Mouse (Mus musculus) heart, embryonic 16.5 days (tissue): ENCODE data around the gene Banf2. TPM values are rescaled to one million over a fixed set of nuclear protein-coding genes. Genes with fewer than 3 reads are reported as not detected.

Experiments
- ATAC-seq: fragments of 200-750 bp; cut with Nextera tagmentation; replicated peaks from 2 replicates; pipeline ENCODE4 v1.8.0; 2017; ENCODE audit warnings: moderate number of reproducible peaks; ENCODE audit not compliant: insufficient read depth, low FRiP score; ENCODE audit errors: extremely low read depth
- H3K27ac ChIP-seq: fragments of 300-500 bp; sonication (generic); 2 replicates; pipeline ENCODE4 v1.5.1; 2014; ENCODE audit warnings: mild to moderate bottlenecking, low read length, control low read depth, moderate library complexity
- H3K27me3 ChIP-seq: fragments of 300-500 bp; sonication (generic); 2 replicates; pipeline ENCODE4 v1.6.1; 2014; ENCODE audit warnings: low read length, mixed read lengths; ENCODE audit not compliant: control insufficient read depth, insufficient read depth
- H3K36me3 ChIP-seq: fragments of 300-500 bp; sonication (generic); 2 replicates; pipeline ENCODE4 v1.6.1; 2014; ENCODE audit not compliant: control insufficient read depth, insufficient read depth
- H3K4me1 ChIP-seq: fragments of 300-500 bp; sonication (generic); 2 replicates; pipeline ENCODE4 v1.6.1; 2014; ENCODE audit warnings: low read length, mixed read lengths; ENCODE audit not compliant: control insufficient read depth, insufficient read depth
- H3K4me2 ChIP-seq: fragments of 300-500 bp; sonication (generic); 2 replicates; pipeline ENCODE4 v1.6.1; 2014; ENCODE audit warnings: low read depth, mild to moderate bottlenecking, control low read depth, low read length
- H3K4me3 ChIP-seq: fragments of 300-500 bp; sonication (generic); 2 replicates; pipeline ENCODE4 v1.5.1; 2014; ENCODE audit warnings: mild to moderate bottlenecking, control low read depth, low read length
- H3K9ac ChIP-seq: fragments of 300-500 bp; sonication (generic); 2 replicates; pipeline ENCODE4 v1.6.1; 2014; ENCODE audit warnings: low read length, control low read depth
- H3K9me3 ChIP-seq: fragments of 300-500 bp; sonication (generic); replicated peaks from 2 replicates; pipeline ENCODE4 v1.6.1; 2016; ENCODE audit warnings: low read length; ENCODE audit not compliant: control insufficient read depth
- WGBS: fragments of 180-500 bp; shearing (Covaris S2); extraction: QIAGEN DNeasy Blood & Tissue Kit; methylation state at CpG from one replicate; pipeline ENCODE4 v1.1.7; 2014; 5-methylcytosine and 5-hydroxymethylcytosine counted together
- polyA plus RNA-seq: library from polyadenylated mRNA; unstranded; fragments of >200 nt; fragmentation: Nextera tagmentation; extraction: Ambion mirVana; gene quantifications from 2 replicates; pipeline ENCODE4 v1.2.1, GENCODE M21; 2015

The Banf2 gene
- polyA plus RNA-seq, 1 experiment from 2014 or later, result not detected

GRCm38 (mm10) chr2:144046916-144047315, 14.1 kb downstream of the Banf2 start:
- H3K4me2 ChIP-seq, result no peak overlapping the region
- WGBS, result 58% methylated on average over 11 of the region's 11 CpGs

GRCm38 (mm10) chr2:144050146-144050680, 17.4 kb downstream of the Banf2 start:
- Histone ChIP-seq H3K27me3 (no peaks in the 10 kb centered on the region), H3K4me3 (no peak overlapping the region), H3K9me3 (no peaks in the 10 kb centered on the region), H3K4me2 (no peak overlapping the region), H3K9ac (no peak overlapping the region), H3K4me1 (no peaks in the 10 kb centered on the region; the same call in 1 of the 2 replicates), H3K27ac (no peak overlapping the region), H3K36me3 (no peaks in the 10 kb centered on the region)
- WGBS, result 67% methylated on average over 8 of the region's 8 CpGs
- ATAC-seq, result no peak

More at GRCm38 (mm10) chr2:144046916-144047315, 14.1 kb downstream of the Banf2 start:
- Histone ChIP-seq H3K27me3 (no peaks in the 10 kb centered on the region), H3K9ac (no peak overlapping the region), H3K4me1 (peaks cover 8% of the 10 kb centered on the region), H3K4me3 (no peak overlapping the region), H3K9me3 (peaks cover 13% of the 10 kb centered on the region), H3K27ac (no peak overlapping the region; the same call in 1 of the 2 replicates), H3K36me3 (0 out of 2 replicates have a peak, but pooled peaks cover 2% of the 10 kb centered on the region)
- no peak for ATAC-seq

DNA sequence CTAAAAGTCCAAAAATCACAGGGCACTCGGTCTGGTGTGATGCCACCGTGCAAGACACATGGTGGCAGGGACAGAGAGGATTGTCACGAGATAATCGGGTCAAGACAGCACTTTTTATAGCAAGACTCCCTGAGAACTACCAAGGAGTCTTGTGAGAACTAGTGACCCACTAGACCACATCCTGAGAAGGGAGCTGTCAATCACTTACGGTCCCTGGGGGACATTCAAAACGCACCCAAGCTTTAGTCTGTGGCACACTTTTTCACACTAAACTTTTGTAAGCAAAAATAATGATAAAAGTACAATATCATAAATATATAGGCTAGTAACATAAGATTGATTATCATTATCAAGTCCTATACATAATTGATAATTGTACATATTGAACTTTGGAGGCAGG, 18.0 kb downstream of the Banf2 start:
- Histone ChIP-seq H3K4me3 (no peak overlapping the region), H3K9me3 (no peaks in the 10 kb centered on the region), H3K9ac (no peak overlapping the region), H3K4me1 (no peaks in the 10 kb centered on the region; the same call in 1 of the 2 replicates), H3K36me3 (no peaks in the 10 kb centered on the region), H3K4me2 (no peak overlapping the region), H3K27me3 (no peaks in the 10 kb centered on the region), H3K27ac (no peak overlapping the region)
- WGBS, result 83% methylated on average over 6 of the region's 6 CpGs
- no peak for ATAC-seq

GRCm38 (mm10) chr2:144052410-144053065, 19.7 kb downstream of the Banf2 start:
- ATAC-seq, result no peak; the same call in 1 of the 2 replicates
- Histone ChIP-seq H3K9me3 (no peaks in the 10 kb centered on the region), H3K27me3 (no peaks in the 10 kb centered on the region), H3K4me2 (no peak overlapping the region), H3K27ac (no peak overlapping the region), H3K4me1 (no peaks in the 10 kb centered on the region), H3K4me3 (no peak overlapping the region), H3K36me3 (no peaks in the 10 kb centered on the region), H3K9ac (no peak overlapping the region)
- WGBS, result 82% methylated on average over 8 of the region's 8 CpGs

DNA sequence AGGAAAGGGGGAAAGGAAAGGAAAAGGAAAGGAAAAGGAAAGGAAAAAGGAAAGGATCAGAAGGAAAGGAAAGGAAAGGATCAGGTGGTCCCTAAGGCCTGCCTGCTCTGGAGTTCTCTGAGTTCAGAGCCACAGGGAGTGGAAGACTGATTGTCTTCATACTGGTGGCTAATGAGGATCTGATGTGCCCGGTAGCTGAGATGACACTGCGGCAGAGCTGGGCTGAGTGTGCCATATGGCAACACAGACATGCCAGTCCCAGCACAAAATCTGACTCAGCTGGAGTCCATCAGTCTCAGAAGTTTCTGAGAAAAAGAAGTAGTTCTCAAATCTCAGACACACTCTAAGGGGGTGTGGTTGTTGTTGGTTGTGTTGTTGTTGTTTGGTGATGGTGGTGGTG, 24.9 kb downstream of the Banf2 start:
- no peaks in the 10 kb centered on the region for H3K9me3 ChIP-seq
- no peak overlapping the region for H3K9ac ChIP-seq
- H3K4me2 ChIP-seq, result no peak overlapping the region
- no peaks in the 10 kb centered on the region for H3K4me1 ChIP-seq
- H3K27ac ChIP-seq, result no peak overlapping the region
- 64% methylated on average over 2 of the region's 2 CpGs for WGBS
- no peak for ATAC-seq
- H3K27me3 ChIP-seq, result peaks cover 4% of the 10 kb centered on the region; the same call in 1 of the 2 replicates
- no peak overlapping the region for H3K4me3 ChIP-seq
- no peaks in the 10 kb centered on the region for H3K36me3 ChIP-seq

- Histone ChIP-seq H3K36me3 (no peaks in the 10 kb centered on the region), H3K9ac (no peak overlapping the region), H3K4me1 (no peaks in the 10 kb centered on the region), H3K27me3 (peaks cover 4% of the 10 kb centered on the region; the same call in 1 of the 2 replicates), H3K4me2 (no peak overlapping the region), H3K27ac (no peak overlapping the region), H3K4me3 (no peak overlapping the region), H3K9me3 (no peaks in the 10 kb centered on the region)
- ATAC-seq, result no peak
- WGBS, result 28% methylated on average over 6 of the region's 6 CpGs
Observed at GRCm38 (mm10) chr2:144061701-144062100, 28.8 kb downstream of the Banf2 start.

GRCm38 (mm10) chr2:144065499-144065898, 32.6 kb downstream of the Banf2 start:
- H3K4me3 ChIP-seq, result no peak overlapping the region
- H3K9me3 ChIP-seq, result 0 out of 2 replicates have a peak, but pooled peaks cover 2% of the 10 kb centered on the region
- H3K9ac ChIP-seq, result no peak overlapping the region
- WGBS, result 82% methylated on average over 2 of the region's 2 CpGs
- peaks cover 4% of the 10 kb centered on the region; the same call in 1 of the 2 replicates for H3K4me1 ChIP-seq
- no peak overlapping the region for H3K27ac ChIP-seq
- no peaks in the 10 kb centered on the region for H3K36me3 ChIP-seq
- no peak overlapping the region for H3K4me2 ChIP-seq
- no peaks in the 10 kb centered on the region for H3K27me3 ChIP-seq
- ATAC-seq, result no peak

- Histone ChIP-seq H3K27ac (no peak overlapping the region), H3K4me1 (peaks cover 7% of the 10 kb centered on the region; the same call in 1 of the 2 replicates), H3K27me3 (no peaks in the 10 kb centered on the region), H3K9me3 (0 out of 2 replicates have a peak, but pooled peaks cover 2% of the 10 kb centered on the region), H3K4me2 (no peak overlapping the region), H3K4me3 (no peak overlapping the region), H3K36me3 (no peaks in the 10 kb centered on the region), H3K9ac (no peak overlapping the region)
- 85% methylated on average over 4 of the region's 4 CpGs for WGBS
- no peak for ATAC-seq
Observed at GRCm38 (mm10) chr2:144069663-144070062, 36.8 kb downstream of the Banf2 start.

DNA sequence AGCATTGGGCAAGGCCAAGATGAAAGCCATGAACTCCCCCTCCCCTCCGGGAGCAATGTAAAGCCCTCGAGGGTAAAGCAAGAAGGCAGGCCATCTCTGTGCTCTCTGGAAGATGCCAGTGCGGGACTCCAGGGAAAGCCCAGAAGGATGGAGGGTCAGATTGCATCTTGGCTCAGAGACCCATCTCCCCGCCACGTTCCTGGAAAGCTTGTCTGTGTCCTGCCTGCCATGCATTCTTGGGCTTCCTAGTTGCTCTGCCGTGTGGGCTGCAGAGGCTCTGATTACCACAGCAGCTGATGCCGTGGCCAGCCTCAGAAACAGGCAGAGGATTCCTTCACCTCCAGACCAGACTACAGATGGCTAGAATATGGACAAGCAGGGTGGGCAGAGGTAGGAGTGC, 37.6 kb downstream of the Banf2 start:
- no peak overlapping the region for H3K9ac ChIP-seq

More for the DNA sequence above, 37.6 kb downstream of the Banf2 start:
- H3K9me3 ChIP-seq, result 0 out of 2 replicates have a peak, but pooled peaks cover 2% of the 10 kb centered on the region
- no peaks in the 10 kb centered on the region for H3K27me3 ChIP-seq
- 41% methylated on average over 7 of the region's 7 CpGs for WGBS
- peaks cover 7% of the 10 kb centered on the region; the same call in 1 of the 2 replicates for H3K4me1 ChIP-seq
- H3K4me2 ChIP-seq, result no peak overlapping the region
- no peaks in the 10 kb centered on the region for H3K36me3 ChIP-seq
- no peak overlapping the region for H3K4me3 ChIP-seq
- no peak overlapping the region for H3K27ac ChIP-seq
- ATAC-seq, result no peak
